Mouse (Mus musculus) forebrain, embryonic 12.5 days (tissue): Measurements from ENCODE around the gene Dgat2. TPM values are rescaled to one million over a fixed set of nuclear protein-coding genes. Genes with fewer than 3 reads are reported as not detected.

Experiments
- ATAC-seq: fragments of 200-750 bp; cut with Nextera tagmentation; 2 replicates; pipeline ENCODE4 v1.8.0; 2017; ENCODE audit warnings: moderate TSS enrichment; ENCODE audit not compliant: low FRiP score
- H3K27ac ChIP-seq: fragments of 300-500 bp; sonication (generic); 2 replicates; pipeline ENCODE4 v1.5.1; 2016; ENCODE audit warnings: mild to moderate bottlenecking
- H3K27me3 ChIP-seq: fragments of 300-500 bp; sonication (generic); 2 replicates; pipeline ENCODE4 v1.6.1; 2016; ENCODE audit warnings: mild to moderate bottlenecking
- H3K36me3 ChIP-seq: fragments of 300-500 bp; sonication (generic); replicated peaks from 2 replicates; pipeline ENCODE4 v1.6.1; 2016; ENCODE audit warnings: mild to moderate bottlenecking
- H3K4me1 ChIP-seq: fragments of 300-500 bp; sonication (generic); 2 replicates; pipeline ENCODE4 v1.6.1; 2016
- H3K4me2 ChIP-seq: fragments of 300-500 bp; sonication (generic); 2 replicates; pipeline ENCODE4 v1.6.1; 2016; ENCODE audit warnings: mild to moderate bottlenecking, moderate library complexity
- H3K4me3 ChIP-seq: fragments of 300-500 bp; sonication (generic); replicated peaks from 2 replicates; pipeline ENCODE4 v1.5.1; 2016; ENCODE audit warnings: mild to moderate bottlenecking
- H3K9ac ChIP-seq: fragments of 300-500 bp; sonication (generic); 2 replicates; pipeline ENCODE4 v1.6.1; 2016; ENCODE audit warnings: mild to moderate bottlenecking
- H3K9me3 ChIP-seq: fragments of 300-500 bp; sonication (generic); 2 replicates; pipeline ENCODE4 v1.6.1; 2016
- WGBS: fragments of 180-500 bp; shearing (Covaris S2); methylation state at CpG from one replicate; pipeline ENCODE4 v1.1.7; 2016; 5-methylcytosine and 5-hydroxymethylcytosine counted together
- polyA plus RNA-seq: library from polyadenylated mRNA; unstranded; fragments of >200 nt; fragmentation: Nextera tagmentation; extraction: Ambion mirVana; gene quantifications from 2 replicates; pipeline ENCODE4 v1.2.1, GENCODE M21; 2016

The Dgat2 gene
- polyA plus RNA-seq, 1 experiment from 2014 or later: 8.6 TPM

- Histone ChIP-seq H3K27me3 (0 out of 2 replicates have a peak, but pooled peaks cover 5% of the 10 kb centered on the region), H3K36me3 (no peaks in the 10 kb centered on the region), H3K4me1 (no peaks in the 10 kb centered on the region), H3K9me3 (no peaks in the 10 kb centered on the region), H3K27ac (no peak overlapping the region), H3K9ac (no peak overlapping the region), H3K4me3 (no peak overlapping the region), H3K4me2 (no peak overlapping the region)
- 91% methylated on average over 2 of the region's 2 CpGs for WGBS
- ATAC-seq: no peak
Observed at GRCm38 (mm10) chr7:99213686-99214085, 31.2 kb upstream of the Dgat2 start.

- Histone ChIP-seq H3K4me1 (no peaks in the 10 kb centered on the region), H3K36me3 (no peaks in the 10 kb centered on the region), H3K9me3 (no peaks in the 10 kb centered on the region), H3K27ac (no peak overlapping the region), H3K27me3 (0 out of 2 replicates have a peak, but pooled peaks cover 5% of the 10 kb centered on the region), H3K4me2 (no peak overlapping the region), H3K9ac (no peak overlapping the region), H3K4me3 (no peak overlapping the region)
- no peak for ATAC-seq
- 97% methylated on average over 1 of the region's 1 CpGs for WGBS
Observed at GRCm38 (mm10) chr7:99213056-99213455, 30.5 kb upstream of the Dgat2 start.

GRCm38 (mm10) chr7:99208704-99209103 lies 26.2 kb upstream of the Dgat2 start:
- Histone ChIP-seq H3K27me3 (no peaks in the 10 kb centered on the region), H3K4me1 (no peaks in the 10 kb centered on the region), H3K4me2 (no peak overlapping the region), H3K36me3 (no peaks in the 10 kb centered on the region), H3K4me3 (no peak overlapping the region), H3K9ac (no peak overlapping the region), H3K27ac (no peak overlapping the region), H3K9me3 (no peaks in the 10 kb centered on the region)
- ATAC-seq: no peak
- 91% methylated on average over 4 of the region's 4 CpGs for WGBS

GRCm38 (mm10) chr7:99206364-99206763 lies 23.8 kb upstream of the Dgat2 start:
- H3K27ac ChIP-seq: no peak overlapping the region
- no peaks in the 10 kb centered on the region for H3K9me3 ChIP-seq
- no peak overlapping the region for H3K9ac ChIP-seq
- no peak overlapping the region for H3K4me2 ChIP-seq
- no peak for ATAC-seq
- 88% methylated on average over 7 of the region's 7 CpGs for WGBS
- H3K36me3 ChIP-seq: no peaks in the 10 kb centered on the region
- H3K27me3 ChIP-seq: no peaks in the 10 kb centered on the region
- no peak overlapping the region for H3K4me3 ChIP-seq
- H3K4me1 ChIP-seq: no peaks in the 10 kb centered on the region

- no peak overlapping the region for H3K27ac ChIP-seq
- no peak for ATAC-seq
- 85% methylated on average over 7 of the region's 7 CpGs for WGBS
Observed at GRCm38 (mm10) chr7:99202163-99202562, 19.6 kb upstream of the Dgat2 start.

GRCm38 (mm10) chr7:99200290-99200689 lies 17.8 kb upstream of the Dgat2 start:
- no peaks in the 10 kb centered on the region for H3K36me3 ChIP-seq
- ATAC-seq: no peak
- H3K27ac ChIP-seq: no peak overlapping the region
- H3K9ac ChIP-seq: no peak overlapping the region
- no peaks in the 10 kb centered on the region for H3K27me3 ChIP-seq
- 55% methylated on average over 4 of the region's 4 CpGs for WGBS
- H3K9me3 ChIP-seq: no peaks in the 10 kb centered on the region
- no peaks in the 10 kb centered on the region for H3K4me1 ChIP-seq
- no peak overlapping the region for H3K4me2 ChIP-seq
- no peak overlapping the region for H3K4me3 ChIP-seq

More at GRCm38 (mm10) chr7:99202163-99202562, 19.6 kb upstream of the Dgat2 start:
- Histone ChIP-seq H3K4me2 (no peak overlapping the region), H3K9ac (no peak overlapping the region), H3K27me3 (no peaks in the 10 kb centered on the region), H3K36me3 (no peaks in the 10 kb centered on the region), H3K4me1 (no peaks in the 10 kb centered on the region), H3K9me3 (no peaks in the 10 kb centered on the region), H3K4me3 (no peak overlapping the region)

- Histone ChIP-seq H3K36me3 (no peaks in the 10 kb centered on the region), H3K27me3 (no peaks in the 10 kb centered on the region), H3K4me1 (no peaks in the 10 kb centered on the region), H3K9ac (no peak overlapping the region), H3K4me3 (no peak overlapping the region), H3K4me2 (no peak overlapping the region), H3K27ac (no peak overlapping the region), H3K9me3 (no peaks in the 10 kb centered on the region)
- no peak for ATAC-seq
- WGBS: 88% methylated on average over 9 of the region's 9 CpGs
Observed at GRCm38 (mm10) chr7:99199451-99200175, 17.1 kb upstream of the Dgat2 start.

- ATAC-seq: no peak
- Histone ChIP-seq H3K9ac (no peak overlapping the region), H3K4me3 (no peak overlapping the region), H3K36me3 (no peaks in the 10 kb centered on the region), H3K27me3 (no peaks in the 10 kb centered on the region), H3K4me2 (no peak overlapping the region), H3K27ac (no peak overlapping the region), H3K4me1 (no peaks in the 10 kb centered on the region), H3K9me3 (no peaks in the 10 kb centered on the region)
- 90% methylated on average over 2 of the region's 2 CpGs for WGBS
Observed at GRCm38 (mm10) chr7:99198811-99199210, 16.3 kb upstream of the Dgat2 start.

- Histone ChIP-seq H3K9me3 (no peaks in the 10 kb centered on the region), H3K27ac (no peak overlapping the region), H3K27me3 (no peaks in the 10 kb centered on the region), H3K4me2 (no peak overlapping the region), H3K9ac (no peak overlapping the region), H3K4me1 (no peaks in the 10 kb centered on the region), H3K4me3 (no peak overlapping the region), H3K36me3 (no peaks in the 10 kb centered on the region)
- ATAC-seq: no peak
- 69% methylated on average over 2 of the region's 2 CpGs for WGBS
Observed at GRCm38 (mm10) chr7:99194511-99194910, 12.0 kb upstream of the Dgat2 start.

GRCm38 (mm10) chr7:99193926-99194325 lies 11.4 kb upstream of the Dgat2 start:
- H3K36me3 ChIP-seq: no peaks in the 10 kb centered on the region
- no peaks in the 10 kb centered on the region for H3K9me3 ChIP-seq
- no peak for ATAC-seq
- 88% methylated on average over 4 of the region's 4 CpGs for WGBS
- H3K27ac ChIP-seq: no peak overlapping the region
- no peak overlapping the region for H3K4me2 ChIP-seq
- H3K27me3 ChIP-seq: no peaks in the 10 kb centered on the region
- no peak overlapping the region for H3K9ac ChIP-seq
- no peaks in the 10 kb centered on the region for H3K4me1 ChIP-seq
- no peak overlapping the region for H3K4me3 ChIP-seq

- Histone ChIP-seq H3K9ac (no peak overlapping the region), H3K4me3 (no peak overlapping the region), H3K27me3 (no peaks in the 10 kb centered on the region), H3K9me3 (no peaks in the 10 kb centered on the region), H3K4me1 (no peaks in the 10 kb centered on the region), H3K4me2 (no peak overlapping the region), H3K36me3 (no peaks in the 10 kb centered on the region), H3K27ac (no peak overlapping the region)
- no peak for ATAC-seq
Observed at GRCm38 (mm10) chr7:99191411-99191810, 8.9 kb upstream of the Dgat2 start.

GRCm38 (mm10) chr7:99189885-99190284 lies 7.4 kb upstream of the Dgat2 start:
- no peak for ATAC-seq
- H3K27ac ChIP-seq: no peak overlapping the region
- H3K36me3 ChIP-seq: no peaks in the 10 kb centered on the region
- H3K27me3 ChIP-seq: peaks cover 3% of the 10 kb centered on the region; the same call in 1 of the 2 replicates
- no peak overlapping the region for H3K4me2 ChIP-seq
- 81% methylated on average over 5 of the region's 5 CpGs for WGBS
- no peaks in the 10 kb centered on the region for H3K9me3 ChIP-seq
- H3K4me3 ChIP-seq: no peak overlapping the region
- no peak overlapping the region for H3K9ac ChIP-seq
- H3K4me1 ChIP-seq: no peaks in the 10 kb centered on the region

- WGBS: 88% methylated on average over 6 of the region's 6 CpGs
- Histone ChIP-seq H3K4me3 (no peak overlapping the region), H3K4me2 (no peak overlapping the region), H3K9ac (no peak overlapping the region), H3K27me3 (peaks cover 11% of the 10 kb centered on the region), H3K4me1 (peaks cover under 1% of the 10 kb centered on the region; the same call in 1 of the 2 replicates), H3K36me3 (no peaks in the 10 kb centered on the region), H3K9me3 (no peaks in the 10 kb centered on the region), H3K27ac (no peak overlapping the region)
- no peak for ATAC-seq
Observed at GRCm38 (mm10) chr7:99188630-99189029, 6.1 kb upstream of the Dgat2 start.
